ENCODE assay signal across 10 mouse cellular contexts in genomic region chr10:39522857-39523614, GRCm38 (mm10).
A peak's percentile ranks its signal among the peaks of the same experiment; 100 is the strongest.
DNase-seq lines count a peak whose midpoint lies in the region; ATAC-seq and TF ChIP-seq lines count a peak whose summit lies in the region.
"Had no signal": no experiment of that assay in that cellular context is flagged by ENCODE, and none has a peak within 500 bp of the region (broad histone marks: within the 10 kb centered on the region; RNA-seq: fewer than 3 reads in every experiment).

No protein-coding gene starts in this region.

- H3K9ac ChIP-seq in kidney, postnatal 0 days (ENCODE audit: low read depth, low read length), result 0 out of 2 replicates have a peak overlapping the region, but pooled peaks have one; percentile 23
- no peak overlapping the region for H3K9ac ChIP-seq in embryonic facial prominence, embryonic 15.5 days
- H3K9ac ChIP-seq in hindbrain, postnatal 0 days (replicated peaks; ENCODE audit: low read length), result no peak overlapping the region
- no peak overlapping the region for H3K9ac ChIP-seq in midbrain, postnatal 0 days (replicated peaks; ENCODE audit: low read length, poor library complexity, severe bottlenecking)
- H3K9ac ChIP-seq in intestine, postnatal 0 days (ENCODE audit: low read depth, low read length), result no peak overlapping the region

- no peaks in the 10 kb centered on the region for H3K27me3 ChIP-seq in kidney, postnatal 0 days (ENCODE audit: insufficient read depth, low read length)
- no peaks in the 10 kb centered on the region for H3K27me3 ChIP-seq in embryonic facial prominence, embryonic 15.5 days
- no peaks in the 10 kb centered on the region for H3K27me3 ChIP-seq in hindbrain, postnatal 0 days (ENCODE audit: insufficient read depth, low read length)
- no peaks in the 10 kb centered on the region for H3K27me3 ChIP-seq in midbrain, postnatal 0 days (ENCODE audit: insufficient read depth, low read length)
- no peaks in the 10 kb centered on the region for H3K27me3 ChIP-seq in intestine, postnatal 0 days (replicated peaks; ENCODE audit: control insufficient read depth, insufficient read depth, low read length)

- DNase-seq in kidney, postnatal 0 days (ENCODE audit: low spot score), result no peak
- DNase-seq in kidney, adult 11 months, result no peak
- DNase-seq in hindbrain, postnatal 0 days (ENCODE audit: low spot score), result no peak
- no peak for DNase-seq in midbrain, postnatal 0 days (ENCODE audit: low spot score)
- no peak for DNase-seq in cerebellum, postnatal 25 days
- DNase-seq: cerebellum, postnatal 14 days; lung, adult 2 months had no signal

- H3K9me3 ChIP-seq in kidney, postnatal 0 days (replicated peaks; ENCODE audit: low read length), result no peaks in the 10 kb centered on the region
- H3K9me3 ChIP-seq in embryonic facial prominence, embryonic 15.5 days (replicated peaks), result no peaks in the 10 kb centered on the region
- no peaks in the 10 kb centered on the region for H3K9me3 ChIP-seq in hindbrain, postnatal 0 days (ENCODE audit: low read length)
- no peaks in the 10 kb centered on the region for H3K9me3 ChIP-seq in midbrain, postnatal 0 days (ENCODE audit: low read length)
- H3K9me3 ChIP-seq in intestine, postnatal 0 days (ENCODE audit: control insufficient read depth), result no peaks in the 10 kb centered on the region

- no peak overlapping the region for H3K4me3 ChIP-seq in kidney, postnatal 0 days (replicated peaks; ENCODE audit: low read depth, low read length)
- no peak overlapping the region for H3K4me3 ChIP-seq in embryonic facial prominence, embryonic 15.5 days (replicated peaks)
- no peak overlapping the region for H3K4me3 ChIP-seq in hindbrain, postnatal 0 days (ENCODE audit: low read length)
- H3K4me3 ChIP-seq in midbrain, postnatal 0 days (ENCODE audit: low read depth, low read length), result no peak overlapping the region
- H3K4me3 ChIP-seq in intestine, postnatal 0 days (ENCODE audit: low read depth, low read length), result no peak overlapping the region

- ATAC-seq in kidney, postnatal 0 days (replicated peaks; ENCODE audit: low FRiP score, low read depth), result no peak
- ATAC-seq in embryonic facial prominence, embryonic 15.5 days (ENCODE audit: insufficient number of reproducible peaks, low FRiP score, low TSS enrichment, low read depth), result 0 out of 2 replicates have a peak, but pooled peaks have one; percentile 17
- no peak for ATAC-seq in hindbrain, postnatal 0 days
- ATAC-seq in midbrain, postnatal 0 days (ENCODE audit: low FRiP score), result no peak
- ATAC-seq in intestine, postnatal 0 days, result no peak

- WGBS in kidney, postnatal 0 days, result 58% methylated on average over 11 of the region's 11 CpGs
- 36% methylated on average over 11 of the region's 11 CpGs for WGBS in embryonic facial prominence, embryonic 15.5 days
- WGBS in hindbrain, postnatal 0 days, result 48% methylated on average over 11 of the region's 11 CpGs
- 47% methylated on average over 11 of the region's 11 CpGs for WGBS in midbrain, postnatal 0 days
- WGBS in intestine, postnatal 0 days, result 75% methylated on average over 11 of the region's 11 CpGs

- no peak overlapping the region for H3K4me2 ChIP-seq in kidney, postnatal 0 days (ENCODE audit: low read length)
- H3K4me2 ChIP-seq in embryonic facial prominence, embryonic 15.5 days (replicated peaks), result no peak overlapping the region
- no peak overlapping the region for H3K4me2 ChIP-seq in hindbrain, postnatal 0 days (ENCODE audit: low read depth, low read length)
- no peak overlapping the region for H3K4me2 ChIP-seq in midbrain, postnatal 0 days (ENCODE audit: low read depth, low read length, poor library complexity, severe bottlenecking)
- no peak overlapping the region for H3K4me2 ChIP-seq in intestine, postnatal 0 days (replicated peaks; ENCODE audit: low read depth)
- H3K4me2 ChIP-seq: heart, embryonic 11.5 days had no signal

- H3K36me3 ChIP-seq in kidney, postnatal 0 days (ENCODE audit: insufficient read depth, low read length), result peaks cover 6% of the 10 kb centered on the region; the same call in 1 of the 2 replicates
- H3K36me3 ChIP-seq in embryonic facial prominence, embryonic 15.5 days, result 0 out of 2 replicates have a peak, but pooled peaks cover 7% of the 10 kb centered on the region
- 0 out of 2 replicates have a peak, but pooled peaks cover 19% of the 10 kb centered on the region for H3K36me3 ChIP-seq in hindbrain, postnatal 0 days (ENCODE audit: insufficient read depth, low read length)
- peaks cover 19% of the 10 kb centered on the region for H3K36me3 ChIP-seq in midbrain, postnatal 0 days (ENCODE audit: insufficient read depth, low read length)
- H3K36me3 ChIP-seq in intestine, postnatal 0 days (ENCODE audit: control insufficient read depth, insufficient read depth), result peaks cover 16% of the 10 kb centered on the region

- TF ChIP-seq CTCF in kidney, postnatal 0 days (IDR thresholded peaks at IDR 0.05; ENCODE audit: low read depth), result no peak
- TF ChIP-seq CTCF in hindbrain, postnatal 0 days (IDR thresholded peaks at IDR 0.05; ENCODE audit: low read depth), result no peak
- TF ChIP-seq CTCF in midbrain, postnatal 0 days (IDR thresholded peaks at IDR 0.05), result no peak
- TF ChIP-seq CTCF in intestine, postnatal 0 days (IDR thresholded peaks at IDR 0.05; ENCODE audit: low read depth), result no peak

- no peak overlapping the region for H3K27ac ChIP-seq in kidney, postnatal 0 days
- peak overlapping the region; percentile 69 for H3K27ac ChIP-seq in embryonic facial prominence, embryonic 15.5 days (replicated peaks)
- 0 out of 2 replicates have a peak overlapping the region, but pooled peaks have one; percentile 11 for H3K27ac ChIP-seq in hindbrain, postnatal 0 days
- H3K27ac ChIP-seq in midbrain, postnatal 0 days (ENCODE audit: low read depth, low read length), result 0 out of 2 replicates have a peak overlapping the region, but pooled peaks have one; percentile 7
- no peak overlapping the region for H3K27ac ChIP-seq in intestine, postnatal 0 days (ENCODE audit: low read depth, low read length)

- H3K4me1 ChIP-seq in kidney, postnatal 0 days (replicated peaks; ENCODE audit: insufficient read depth, low read length), result 0 out of 2 replicates have a peak, but pooled peaks cover 10% of the 10 kb centered on the region
- peaks cover 46% of the 10 kb centered on the region for H3K4me1 ChIP-seq in embryonic facial prominence, embryonic 15.5 days
- H3K4me1 ChIP-seq in hindbrain, postnatal 0 days (ENCODE audit: insufficient read depth, low read length), result no peaks in the 10 kb centered on the region
- no peaks in the 10 kb centered on the region for H3K4me1 ChIP-seq in midbrain, postnatal 0 days (ENCODE audit: insufficient read depth, low read length)
- H3K4me1 ChIP-seq in intestine, postnatal 0 days (replicated peaks; ENCODE audit: control insufficient read depth, insufficient read depth, low read length), result no peaks in the 10 kb centered on the region

Comparison
In these comparisons a context has a peak if more than half of its experiments do, and no peak if none do; other contexts are left out.
1. H3K27ac ChIP-seq: peak in embryonic facial prominence, embryonic 15.5 days (single experiment), hindbrain, postnatal 0 days (single experiment) and midbrain, postnatal 0 days (single experiment); none in kidney, postnatal 0 days (single experiment) and intestine, postnatal 0 days (single experiment).